Mouse (Mus musculus) thymus, postnatal 10 days (tissue): ENCODE results near the gene Lrp2.

Experiments used
- DNase-seq, 2 experiments: peaks; one replicate each; pipeline ENCODE4 v3.0.0; 2021; ENCODE audit warnings: low spot score in 2 of 2

Lrp2 gene

GRCm38 (mm10) chr2:69585886-69586398 lies at the start of gene Lrp2:
TSS of gene Lrp2 (minus strand) at chr2:69586065.
- peak in 1 of 2 experiments; percentile 5 for DNase-seq

- DNase-seq: peak; percentile 30 to 66
Measured at GRCm38 (mm10) chr2:69635064-69635701, 49.3 kb upstream of the Lrp2 start.

GRCm38 (mm10) chr2:69631449-69631848 lies 45.6 kb upstream of the Lrp2 start:
- DNase-seq: peak in 1 of 2 experiments; percentile 37

GRCm38 (mm10) chr2:69630792-69631191 lies 44.9 kb upstream of the Lrp2 start:
- no peak for DNase-seq

- no peak for DNase-seq
Measured at GRCm38 (mm10) chr2:69629914-69630313, 44.0 kb upstream of the Lrp2 start.

- DNase-seq: no peak
Measured at GRCm38 (mm10) chr2:69629215-69629614, 43.4 kb upstream of the Lrp2 start.

GRCm38 (mm10) chr2:69619286-69619685 lies 33.4 kb upstream of the Lrp2 start:
- DNase-seq: no peak

GRCm38 (mm10) chr2:69618336-69618735 lies 32.5 kb upstream of the Lrp2 start:
- DNase-seq: no peak

- DNase-seq: no peak
Measured at GRCm38 (mm10) chr2:69613237-69613636, 27.4 kb upstream of the Lrp2 start.

- DNase-seq: no peak
Measured at GRCm38 (mm10) chr2:69612716-69613115, 26.9 kb upstream of the Lrp2 start.

- DNase-seq: no peak
Measured at GRCm38 (mm10) chr2:69612237-69612636, 26.4 kb upstream of the Lrp2 start.

GRCm38 (mm10) chr2:69606621-69607020 lies 20.8 kb upstream of the Lrp2 start:
- DNase-seq: no peak

- DNase-seq: no peak
Measured at GRCm38 (mm10) chr2:69603726-69604393, 18.0 kb upstream of the Lrp2 start.

GRCm38 (mm10) chr2:69593168-69593567 lies 7.3 kb upstream of the Lrp2 start:
- DNase-seq: no peak

GRCm38 (mm10) chr2:69592536-69592935 lies 6.7 kb upstream of the Lrp2 start:
- no peak for DNase-seq

- DNase-seq: no peak
Measured at GRCm38 (mm10) chr2:69591966-69592505, 6.2 kb upstream of the Lrp2 start.

- DNase-seq: no peak
Measured at GRCm38 (mm10) chr2:69590548-69590947, 4.7 kb upstream of the Lrp2 start.

- DNase-seq: no peak
Measured at GRCm38 (mm10) chr2:69587896-69588295, 2.0 kb upstream of the Lrp2 start.

- no peak for DNase-seq
Measured at GRCm38 (mm10) chr2:69586821-69587728, 1.2 kb upstream of the Lrp2 start.

- DNase-seq: no peak
Measured at GRCm38 (mm10) chr2:69585191-69585885, 527 bp downstream of the Lrp2 start.
